Mouse (Mus musculus): ENCODE measurements around the gene Dusp9.

DNA sequence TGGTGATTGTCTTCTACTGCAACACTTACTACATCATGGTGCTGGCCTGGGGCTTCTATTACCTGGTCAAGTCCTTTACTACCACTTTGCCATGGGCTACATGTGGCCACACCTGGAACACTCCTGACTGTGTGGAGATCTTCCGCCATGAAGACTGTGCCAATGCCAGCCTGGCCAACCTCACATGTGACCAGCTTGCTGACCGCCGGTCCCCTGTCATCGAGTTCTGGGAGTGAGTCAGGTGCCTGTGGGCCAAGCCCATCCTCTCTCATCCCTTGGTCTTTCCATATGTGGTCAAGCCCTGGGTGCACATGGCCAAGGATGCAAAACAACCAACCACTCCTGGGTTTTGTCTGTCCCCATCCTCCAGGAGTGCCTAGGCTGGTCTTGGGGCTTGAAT is 37.4 kb downstream of the Dusp9 start:
- TF ChIP-seq CTCF (IDR thresholded peaks at IDR 0.05; ENCODE audit: low read depth, low read length), result no peak
- TF ChIP-seq POLR2A (IDR thresholded peaks at IDR 0.05; ENCODE audit: insufficient read depth, low read length), result no peak
